Mouse (Mus musculus): ENCODE measurements at regions not wholly inside any gene's neighbourhood (a gene's known extent, or its start where the extent isn't known, plus 50 kb on each side); places are given as distances from the start of the nearest gene placed in this dataset.

DNA sequence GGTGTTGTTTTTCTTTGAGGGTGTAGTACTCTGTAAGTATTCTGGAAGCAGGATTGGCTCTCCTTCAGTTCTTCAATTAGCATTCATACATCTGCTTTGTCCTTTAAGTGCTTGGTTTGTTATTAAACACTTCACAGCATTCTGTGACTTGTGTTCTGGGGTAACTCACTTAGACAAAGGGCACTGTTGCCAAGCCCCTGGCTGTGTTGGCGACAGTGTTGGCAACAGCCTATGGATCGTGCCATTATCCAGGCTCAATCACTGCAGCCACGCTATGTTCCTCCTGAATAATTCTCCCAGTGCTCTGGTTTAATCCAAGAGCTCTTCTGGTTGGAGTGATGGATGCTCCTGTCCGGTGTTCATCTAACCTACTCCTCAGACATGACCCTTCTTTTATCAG, 265.6 kb upstream of the BB014433 start:
- DNase-seq, result no peak
- H3K27ac ChIP-seq (ENCODE audit: control insufficient read depth, insufficient read depth, low read length), result no peak overlapping the region
- WGBS, result 92% methylated on average over 4 of the region's 4 CpGs

DNA sequence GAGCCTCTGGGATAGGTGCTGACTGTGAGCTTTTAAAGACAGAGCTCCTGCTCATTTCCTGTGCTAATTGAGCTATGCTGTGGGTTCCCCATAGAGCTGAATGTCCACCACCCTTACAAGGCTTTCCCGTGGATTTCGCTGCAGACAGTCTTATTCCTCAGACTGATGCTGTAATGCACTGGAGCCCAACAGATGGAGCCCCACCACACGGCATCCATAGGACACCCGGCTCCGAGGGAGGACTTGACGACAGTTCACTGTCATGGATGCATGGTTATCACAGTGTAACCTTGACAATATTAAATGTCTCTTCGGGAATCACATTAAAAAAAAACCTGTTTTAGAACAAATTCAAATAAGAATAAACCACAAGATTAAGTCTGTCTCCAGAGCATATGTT, 265.2 kb upstream of the BB014433 start:
- Histone ChIP-seq H3K27ac (ENCODE audit: control insufficient read depth, insufficient read depth, low read length) (no peak overlapping the region), H3K4me1 (replicated peaks; ENCODE audit: control insufficient read depth, insufficient read depth, low read length) (no peaks in the 10 kb centered on the region), H3K4me3 (ENCODE audit: control insufficient read depth, insufficient read depth, low read length) (no peak overlapping the region), H3K27me3 (ENCODE audit: control insufficient read depth, insufficient read depth, low read length) (no peaks in the 10 kb centered on the region), H3K36me3 (ENCODE audit: control insufficient read depth, insufficient read depth, low read length) (no peaks in the 10 kb centered on the region)
- WGBS, result 89% methylated on average over 7 of the region's 7 CpGs
- DNase-seq, result no peak
- TF ChIP-seq CTCF (IDR thresholded peaks at IDR 0.05; ENCODE audit: borderline replicate concordance, control insufficient read depth, extremely low read depth, insufficient read depth, low read length, poor library complexity) (no peak), POLR2A (IDR thresholded peaks at IDR 0.05; ENCODE audit: control insufficient read depth, extremely low read depth, insufficient read depth, low read length, poor library complexity) (no peak)

More for the DNA sequence above, 265.6 kb upstream of the BB014433 start:
- H3K4me3 ChIP-seq (ENCODE audit: control insufficient read depth, insufficient read depth, low read length), result no peak overlapping the region
- no peaks in the 10 kb centered on the region for H3K27me3 ChIP-seq (ENCODE audit: control insufficient read depth, insufficient read depth, low read length)
- TF ChIP-seq CTCF (IDR thresholded peaks at IDR 0.05; ENCODE audit: borderline replicate concordance, control insufficient read depth, extremely low read depth, insufficient read depth, low read length, poor library complexity) (no peak), POLR2A (IDR thresholded peaks at IDR 0.05; ENCODE audit: control insufficient read depth, extremely low read depth, insufficient read depth, low read length, poor library complexity) (no peak)
- H3K36me3 ChIP-seq (ENCODE audit: control insufficient read depth, insufficient read depth, low read length), result no peaks in the 10 kb centered on the region
- no peaks in the 10 kb centered on the region for H3K4me1 ChIP-seq (replicated peaks; ENCODE audit: control insufficient read depth, insufficient read depth, low read length)

DNA sequence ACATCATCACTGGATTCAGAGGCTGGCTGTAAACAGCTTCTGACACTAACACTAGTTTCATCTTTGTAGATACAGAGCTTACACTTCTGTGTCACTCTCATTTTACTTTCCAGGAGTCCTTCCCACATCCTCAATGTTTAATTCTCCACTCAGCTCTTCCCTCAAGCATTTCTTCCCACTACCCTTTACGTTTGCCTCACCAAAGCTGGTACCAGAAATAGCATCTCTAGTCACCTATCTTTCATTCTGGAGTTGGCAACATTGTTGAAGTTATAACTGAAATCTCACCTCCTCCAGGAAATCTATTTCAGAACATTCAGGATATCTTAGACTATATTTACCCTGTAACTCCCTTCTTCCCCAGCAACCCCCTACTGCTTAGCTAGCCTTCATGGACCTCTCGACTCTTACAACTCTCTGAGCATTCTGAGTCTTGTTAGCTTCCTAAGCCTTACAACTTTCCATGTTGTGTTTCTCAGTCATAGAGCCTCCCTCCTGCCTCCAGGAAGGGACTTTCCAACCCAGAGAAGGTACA, 258.3 kb upstream of the BB014433 start:
- DNase-seq, result no peak
- Histone ChIP-seq H3K27me3 (ENCODE audit: control insufficient read depth, insufficient read depth, low read length) (no peaks in the 10 kb centered on the region), H3K27ac (ENCODE audit: control insufficient read depth, insufficient read depth, low read length) (no peak overlapping the region), H3K4me3 (ENCODE audit: control insufficient read depth, insufficient read depth, low read length) (no peak overlapping the region), H3K4me1 (replicated peaks; ENCODE audit: control insufficient read depth, insufficient read depth, low read length) (no peaks in the 10 kb centered on the region), H3K36me3 (ENCODE audit: control insufficient read depth, insufficient read depth, low read length) (no peaks in the 10 kb centered on the region)
- WGBS, result 87% methylated on average over 2 of the region's 2 CpGs
- TF ChIP-seq CTCF (IDR thresholded peaks at IDR 0.05; ENCODE audit: borderline replicate concordance, control insufficient read depth, extremely low read depth, insufficient read depth, low read length, poor library complexity) (no peak), POLR2A (IDR thresholded peaks at IDR 0.05; ENCODE audit: control insufficient read depth, extremely low read depth, insufficient read depth, low read length, poor library complexity) (no peak)

DNA sequence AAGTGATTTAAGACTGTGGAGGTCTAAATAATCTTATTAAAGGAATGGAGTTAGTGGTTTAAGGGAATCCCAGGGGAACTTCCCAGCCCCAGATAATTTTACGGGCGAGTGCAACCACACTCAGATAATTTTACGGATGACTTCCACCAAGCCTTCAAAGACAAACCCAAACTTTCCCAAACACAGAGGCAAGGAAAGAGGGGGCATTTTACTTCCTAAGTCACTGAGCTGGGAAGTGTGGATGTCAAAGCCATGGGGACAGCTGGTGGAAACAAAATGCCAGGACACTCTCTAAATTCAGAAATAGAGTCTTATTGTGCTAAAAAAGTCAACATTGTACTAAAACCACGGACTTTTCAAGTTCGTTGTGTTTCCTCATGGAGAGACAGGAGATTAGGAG, 227.9 kb upstream of the BB014433 start:
- no peak overlapping the region for H3K4me3 ChIP-seq (ENCODE audit: control insufficient read depth, insufficient read depth, low read length)
- DNase-seq, result no peak
- TF ChIP-seq CTCF (IDR thresholded peaks at IDR 0.05; ENCODE audit: borderline replicate concordance, control insufficient read depth, extremely low read depth, insufficient read depth, low read length, poor library complexity) (no peak), POLR2A (IDR thresholded peaks at IDR 0.05; ENCODE audit: control insufficient read depth, extremely low read depth, insufficient read depth, low read length, poor library complexity) (no peak)
- no peak overlapping the region for H3K27ac ChIP-seq (ENCODE audit: control insufficient read depth, insufficient read depth, low read length)
- H3K27me3 ChIP-seq (ENCODE audit: control insufficient read depth, insufficient read depth, low read length), result no peaks in the 10 kb centered on the region
- H3K36me3 ChIP-seq (ENCODE audit: control insufficient read depth, insufficient read depth, low read length), result no peaks in the 10 kb centered on the region
- WGBS, result 75% methylated on average over 5 of the region's 5 CpGs
- no peaks in the 10 kb centered on the region for H3K4me1 ChIP-seq (replicated peaks; ENCODE audit: control insufficient read depth, insufficient read depth, low read length)

DNA sequence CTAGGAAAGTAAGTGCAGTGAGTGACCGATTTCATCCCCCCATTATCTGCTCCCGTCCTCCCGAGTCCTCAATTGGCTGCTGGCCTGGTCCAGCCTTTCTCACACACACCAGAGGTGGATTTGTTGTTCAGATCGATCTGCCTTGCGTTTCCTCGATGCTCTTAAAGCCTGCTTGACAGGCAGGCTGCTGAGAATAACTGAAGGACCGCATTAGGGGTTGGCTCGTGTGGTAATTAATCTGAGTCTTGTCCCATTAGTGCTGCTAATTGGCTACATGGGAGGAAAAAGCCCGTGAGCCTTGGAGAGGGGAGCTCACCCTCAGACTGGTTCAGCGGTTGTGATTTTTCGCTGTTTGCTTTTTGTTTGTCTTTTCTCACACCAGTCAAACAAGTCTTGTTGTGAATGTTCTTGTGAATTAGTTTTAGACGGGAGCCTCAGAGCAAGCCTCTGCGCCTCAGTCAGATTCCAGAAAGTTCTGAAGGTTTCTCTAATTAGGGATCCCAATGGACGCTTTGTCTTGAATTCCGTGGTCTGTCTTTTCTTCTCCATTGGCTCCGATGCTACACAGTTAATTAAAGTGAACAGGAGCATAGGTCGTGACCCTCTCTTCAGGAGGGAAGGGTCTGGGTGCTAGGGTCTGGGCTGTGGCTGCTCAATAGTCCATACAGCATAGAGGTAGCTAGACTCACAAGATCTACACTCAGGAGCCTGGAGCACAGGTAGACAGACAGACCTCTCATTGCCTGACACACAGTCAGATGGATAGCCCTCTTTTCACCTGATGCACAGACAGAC, 226.1 kb upstream of the BB014433 start:
- DNase-seq, result no peak
- no peaks in the 10 kb centered on the region for H3K4me1 ChIP-seq (replicated peaks; ENCODE audit: control insufficient read depth, insufficient read depth, low read length)
- 87% methylated on average over 17 of the region's 17 CpGs for WGBS
- H3K27me3 ChIP-seq (ENCODE audit: control insufficient read depth, insufficient read depth, low read length), result no peaks in the 10 kb centered on the region
- H3K36me3 ChIP-seq (ENCODE audit: control insufficient read depth, insufficient read depth, low read length), result no peaks in the 10 kb centered on the region
- TF ChIP-seq POLR2A (IDR thresholded peaks at IDR 0.05; ENCODE audit: control insufficient read depth, extremely low read depth, insufficient read depth, low read length, poor library complexity) (no peak), CTCF (IDR thresholded peaks at IDR 0.05; ENCODE audit: borderline replicate concordance, control insufficient read depth, extremely low read depth, insufficient read depth, low read length, poor library complexity) (no peak)
- no peak overlapping the region for H3K27ac ChIP-seq (ENCODE audit: control insufficient read depth, insufficient read depth, low read length)
- H3K4me3 ChIP-seq (ENCODE audit: control insufficient read depth, insufficient read depth, low read length), result no peak overlapping the region

DNA sequence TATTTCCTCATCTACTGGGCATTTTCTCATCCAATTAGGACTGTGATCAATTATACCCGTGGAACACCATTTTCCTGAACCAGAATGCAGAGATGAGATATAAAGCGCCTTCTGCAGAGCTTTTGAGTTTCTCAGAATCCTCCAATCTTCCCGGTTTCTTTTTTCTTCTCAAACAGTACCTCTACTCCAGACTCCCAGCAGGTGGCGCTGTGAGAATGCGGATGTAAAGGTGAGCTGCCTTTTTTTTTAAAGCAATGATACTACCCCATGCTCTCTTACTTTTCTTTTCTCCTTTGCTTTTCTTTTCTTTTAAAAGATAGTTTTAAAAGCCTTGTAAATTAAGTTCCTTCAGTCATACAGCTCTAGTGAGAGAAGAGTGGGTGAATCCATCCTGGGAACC, 224.4 kb upstream of the BB014433 start:
- Histone ChIP-seq H3K4me3 (ENCODE audit: control insufficient read depth, insufficient read depth, low read length) (no peak overlapping the region), H3K4me1 (replicated peaks; ENCODE audit: control insufficient read depth, insufficient read depth, low read length) (no peaks in the 10 kb centered on the region), H3K27ac (ENCODE audit: control insufficient read depth, insufficient read depth, low read length) (no peak overlapping the region), H3K27me3 (ENCODE audit: control insufficient read depth, insufficient read depth, low read length) (no peaks in the 10 kb centered on the region), H3K36me3 (ENCODE audit: control insufficient read depth, insufficient read depth, low read length) (no peaks in the 10 kb centered on the region)
- peak; percentile 11 for DNase-seq
- TF ChIP-seq POLR2A (IDR thresholded peaks at IDR 0.05; ENCODE audit: control insufficient read depth, extremely low read depth, insufficient read depth, low read length, poor library complexity) (no peak), CTCF (IDR thresholded peaks at IDR 0.05; ENCODE audit: borderline replicate concordance, control insufficient read depth, extremely low read depth, insufficient read depth, low read length, poor library complexity) (no peak)
- 13% methylated on average over 5 of the region's 5 CpGs for WGBS

Data from thymus, adult 2 months (tissue).